Mouse (Mus musculus): ENCODE measurements around the gene Pros1.

Gene Pros1

GRCm38 (mm10) chr16:62860140-62860539 lies 6.0 kb downstream of the Pros1 start:
- DNase-seq (ENCODE audit: low read depth, low spot score), result peak; percentile 49

GRCm38 (mm10) chr16:62861455-62861854 lies 7.3 kb downstream of the Pros1 start:
- DNase-seq (ENCODE audit: low read depth, low spot score), result no peak

- no peak for DNase-seq (ENCODE audit: low read depth, low spot score)
Observed at GRCm38 (mm10) chr16:62872688-62873117, 18.6 kb downstream of the Pros1 start.

- no peak for DNase-seq (ENCODE audit: low read depth, low spot score)
Observed at GRCm38 (mm10) chr16:62873180-62873579, 19.1 kb downstream of the Pros1 start.

GRCm38 (mm10) chr16:62874065-62874464 lies 20.0 kb downstream of the Pros1 start:
- DNase-seq (ENCODE audit: low read depth, low spot score), result no peak

- no peak for DNase-seq (ENCODE audit: low read depth, low spot score)
Observed at GRCm38 (mm10) chr16:62895824-62896223, 41.7 kb downstream of the Pros1 start.

- peak; percentile 12 for DNase-seq (ENCODE audit: low read depth, low spot score)
Observed at GRCm38 (mm10) chr16:62911364-62911763, 57.3 kb downstream of the Pros1 start.

- DNase-seq (ENCODE audit: low read depth, low spot score), result peak; percentile 16
Observed at GRCm38 (mm10) chr16:62912246-62912645, 58.1 kb downstream of the Pros1 start.

- DNase-seq (ENCODE audit: low read depth, low spot score), result no peak
Observed at GRCm38 (mm10) chr16:62915530-62915929, 61.4 kb downstream of the Pros1 start.

- no peak for DNase-seq (ENCODE audit: low read depth, low spot score)
Observed at GRCm38 (mm10) chr16:62922245-62922644, 68.1 kb downstream of the Pros1 start.

- DNase-seq (ENCODE audit: low read depth, low spot score), result no peak
Observed at GRCm38 (mm10) chr16:62931341-62931740, 77.2 kb downstream of the Pros1 start.

- no peak for DNase-seq (ENCODE audit: low read depth, low spot score)
Observed at GRCm38 (mm10) chr16:62936316-62936715, 82.2 kb downstream of the Pros1 start.

- peak; percentile 84 for DNase-seq (ENCODE audit: low read depth, low spot score)
Observed at GRCm38 (mm10) chr16:62940388-62941003, 86.4 kb downstream of the Pros1 start.

GRCm38 (mm10) chr16:62941763-62942162 lies 87.7 kb downstream of the Pros1 start:
- DNase-seq (ENCODE audit: low read depth, low spot score), result peak; percentile 20

- DNase-seq (ENCODE audit: low read depth, low spot score), result peak; percentile 4
Observed at GRCm38 (mm10) chr16:62942418-62943410, 88.6 kb downstream of the Pros1 start.

- no peak for DNase-seq (ENCODE audit: low read depth, low spot score)
Observed at GRCm38 (mm10) chr16:62958485-62958884, 104.4 kb downstream of the Pros1 start.

- peak; percentile 78 for DNase-seq (ENCODE audit: low read depth, low spot score)
Observed at GRCm38 (mm10) chr16:62964361-62964763, 110.3 kb downstream of the Pros1 start.

- no peak for DNase-seq (ENCODE audit: low read depth, low spot score)
Observed at GRCm38 (mm10) chr16:62971673-62972332, 117.7 kb downstream of the Pros1 start.

GRCm38 (mm10) chr16:62974926-62975325 lies 120.8 kb downstream of the Pros1 start:
- DNase-seq (ENCODE audit: low read depth, low spot score), result peak; percentile 74

Data from brain, adult 2 months (tissue).